Mouse (Mus musculus) midbrain, embryonic 15.5 days (tissue): ENCODE data around the gene Igfbp5. TPM values are rescaled to one million over a fixed set of nuclear protein-coding genes. Genes with fewer than 3 reads are reported as not detected.

Experiments
- ATAC-seq: fragments of 200-750 bp; cut with Nextera tagmentation; replicated peaks from 2 replicates; pipeline ENCODE4 v1.8.0; 2017; ENCODE audit warnings: moderate TSS enrichment
- H3K27ac ChIP-seq: fragments of 300-500 bp; sonication (generic); 2 replicates; pipeline ENCODE4 v1.5.1; 2015; ENCODE audit warnings: mild to moderate bottlenecking, inconsistent platforms
- H3K27me3 ChIP-seq: fragments of 300-500 bp; sonication (generic); replicated peaks from 2 replicates; pipeline ENCODE4 v1.6.1; 2015; ENCODE audit warnings: inconsistent platforms
- H3K36me3 ChIP-seq: fragments of 300-500 bp; sonication (generic); replicated peaks from 2 replicates; pipeline ENCODE4 v1.6.1; 2015; ENCODE audit warnings: inconsistent platforms
- H3K4me1 ChIP-seq: fragments of 300-500 bp; sonication (generic); 2 replicates; pipeline ENCODE4 v1.6.1; 2015; ENCODE audit warnings: inconsistent platforms
- H3K4me2 ChIP-seq: fragments of 300-500 bp; sonication (generic); 2 replicates; pipeline ENCODE4 v1.6.1; 2015; ENCODE audit warnings: inconsistent platforms, mild to moderate bottlenecking, moderate library complexity
- H3K4me3 ChIP-seq: fragments of 300-500 bp; sonication (generic); 2 replicates; pipeline ENCODE4 v1.5.1; 2015; ENCODE audit warnings: mild to moderate bottlenecking, inconsistent platforms
- H3K9ac ChIP-seq: fragments of 300-500 bp; sonication (generic); 2 replicates; pipeline ENCODE4 v1.6.1; 2015; ENCODE audit warnings: mild to moderate bottlenecking, inconsistent platforms
- H3K9me3 ChIP-seq: fragments of 300-500 bp; sonication (generic); 2 replicates; pipeline ENCODE4 v1.6.1; 2016; ENCODE audit warnings: inconsistent platforms
- WGBS: fragments of 180-500 bp; shearing (Covaris S2); methylation state at CpG from one replicate; pipeline ENCODE4 v1.1.7; 2015; ENCODE audit warnings: mixed read lengths; 5-methylcytosine and 5-hydroxymethylcytosine counted together
- polyA plus RNA-seq: library from polyadenylated mRNA; unstranded; fragments of >200 nt; fragmentation: Nextera tagmentation; extraction: Ambion mirVana; gene quantifications from 2 replicates; pipeline ENCODE4 v1.2.1, GENCODE M21; 2015

Gene Igfbp5
- polyA plus RNA-seq: 38.4 and 39.6 TPM in 2 replicates

DNA sequence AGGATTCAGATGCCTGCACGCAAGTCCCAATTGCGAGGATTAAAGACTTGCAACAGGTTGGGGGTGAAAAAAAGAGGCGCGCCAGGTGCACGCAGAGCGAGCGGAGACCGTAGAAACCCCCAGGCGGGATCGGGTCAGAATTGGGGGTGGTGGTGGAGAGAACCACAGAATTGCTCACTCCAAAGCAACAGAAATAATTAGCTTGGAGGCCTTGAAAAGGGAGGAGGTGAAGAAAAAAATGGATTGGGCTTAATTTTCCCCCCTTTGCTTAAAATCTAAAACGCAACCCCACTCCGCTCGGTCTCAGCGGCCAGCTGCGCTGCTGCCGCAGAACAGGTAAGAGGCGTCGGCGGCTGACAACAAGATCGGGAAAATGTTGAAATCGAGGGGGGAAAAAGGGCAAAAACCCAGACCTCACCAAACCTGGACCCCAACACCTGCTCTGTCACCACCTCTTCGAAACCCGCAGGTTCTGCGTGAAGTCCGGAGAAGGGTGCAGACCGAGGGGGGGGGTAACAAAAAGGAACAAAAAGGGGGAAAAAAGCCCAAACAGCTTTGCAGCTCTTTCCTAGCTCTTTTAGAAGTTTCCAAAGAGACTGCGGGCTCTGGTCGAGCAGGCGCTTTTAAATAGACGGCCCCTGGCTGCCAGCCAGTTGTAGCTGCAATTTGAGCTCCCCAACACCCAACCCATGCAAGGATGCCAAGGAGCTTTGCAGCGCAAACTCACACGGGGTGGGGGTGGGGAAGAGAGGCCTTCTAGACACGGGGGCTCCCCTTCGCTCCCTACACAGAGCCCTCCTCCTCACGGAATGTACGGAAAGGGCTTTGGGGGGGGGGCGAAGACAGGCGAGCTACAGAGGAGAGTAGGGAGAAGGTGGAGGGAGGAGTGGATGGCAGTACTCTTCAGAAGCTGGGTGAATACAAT lies at the start of gene Igfbp5:
TSS of gene Igfbp5 (minus strand) at position 598 of the 925 bp plus-strand sequence.
- Histone ChIP-seq H3K27me3 (peaks cover 11% of the 10 kb centered on the region), H3K9ac (peak within 1 kb of the TSS; percentile 64), H3K4me3 (peak within 1 kb of the TSS; percentile 58), H3K4me1 (peaks cover 68% of the 10 kb centered on the region), H3K36me3 (no peaks in the 10 kb centered on the region), H3K4me2 (peak within 1 kb of the TSS; percentile 99), H3K9me3 (no peaks in the 10 kb centered on the region), H3K27ac (peak within 1 kb of the TSS; percentile 70)
- WGBS: under 1% methylated on average over 38 of the region's 38 CpGs
- ATAC-seq: peak; percentile 5

DNA sequence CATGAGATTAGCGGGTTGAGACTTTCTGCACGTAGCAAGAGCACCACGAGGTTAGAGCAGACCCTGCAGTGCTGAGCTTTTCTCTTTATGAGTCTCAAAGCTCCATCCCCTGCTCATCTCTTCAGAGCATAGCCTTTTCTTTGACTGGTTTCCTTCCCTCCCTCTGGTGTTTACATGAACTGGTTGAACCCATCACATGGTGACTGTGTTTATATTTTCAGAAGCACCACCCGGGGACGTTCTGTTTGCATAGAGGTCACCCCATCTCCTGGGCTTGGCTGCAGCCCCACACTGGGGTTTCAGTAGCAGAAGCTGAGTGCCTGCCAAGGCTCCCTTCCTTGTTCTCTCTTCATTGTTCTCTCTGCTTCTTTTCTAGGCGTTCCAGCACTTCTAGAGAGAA lies 40.1 kb upstream of the Igfbp5 start:
- Histone ChIP-seq H3K4me2 (no peak overlapping the region), H3K9ac (no peak overlapping the region), H3K4me3 (no peak overlapping the region), H3K36me3 (no peaks in the 10 kb centered on the region), H3K27ac (no peak overlapping the region), H3K9me3 (no peaks in the 10 kb centered on the region), H3K27me3 (no peaks in the 10 kb centered on the region), H3K4me1 (no peaks in the 10 kb centered on the region)
- 76% methylated on average over 6 of the region's 6 CpGs for WGBS
- ATAC-seq: no peak

DNA sequence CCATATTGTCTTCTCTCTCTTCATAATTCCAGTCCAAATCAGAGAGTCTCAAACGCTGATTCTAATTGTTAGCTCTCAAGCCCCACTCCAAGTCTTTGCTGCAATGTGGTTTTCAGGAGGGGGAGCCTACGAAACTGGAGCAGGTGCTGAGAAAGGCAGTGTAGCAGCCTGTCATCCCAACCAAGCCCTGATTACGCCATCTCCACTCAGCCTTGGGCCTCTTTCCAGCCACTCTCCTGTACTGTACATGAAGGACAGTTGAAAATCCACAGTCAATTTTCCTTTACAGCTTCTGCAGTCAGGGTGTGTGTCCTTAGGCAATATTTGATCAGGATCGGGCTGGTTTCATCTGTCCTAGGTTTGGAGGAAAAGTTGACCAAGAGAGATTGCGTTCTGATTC lies 38.4 kb upstream of the Igfbp5 start:
- no peak for ATAC-seq
- Histone ChIP-seq H3K27me3 (no peaks in the 10 kb centered on the region), H3K4me1 (no peaks in the 10 kb centered on the region), H3K9ac (no peak overlapping the region), H3K4me2 (no peak overlapping the region), H3K27ac (no peak overlapping the region), H3K4me3 (no peak overlapping the region), H3K36me3 (no peaks in the 10 kb centered on the region), H3K9me3 (no peaks in the 10 kb centered on the region)
- WGBS: 87% methylated on average over 5 of the region's 5 CpGs

DNA sequence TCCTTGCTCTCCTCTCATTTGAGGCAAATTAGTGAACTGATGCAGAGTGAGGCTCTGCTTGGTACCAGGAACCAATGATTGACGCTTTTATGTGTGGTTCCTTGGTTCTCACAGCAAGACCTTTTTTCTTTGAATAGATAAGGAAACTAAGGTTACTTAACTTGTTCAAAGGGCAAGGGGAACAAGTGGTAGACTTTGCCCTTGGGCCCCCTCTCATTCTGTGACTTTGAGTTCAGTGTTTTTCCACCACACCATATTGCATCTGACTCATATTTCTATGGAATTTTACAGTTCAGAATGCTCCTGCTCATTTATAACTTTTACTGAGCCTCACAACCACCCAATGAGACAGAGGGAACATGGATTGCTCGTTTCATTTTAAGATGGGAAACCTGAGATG lies 21.1 kb upstream of the Igfbp5 start:
- Histone ChIP-seq H3K9me3 (no peaks in the 10 kb centered on the region), H3K27me3 (no peaks in the 10 kb centered on the region), H3K4me1 (no peaks in the 10 kb centered on the region), H3K4me2 (no peak overlapping the region), H3K9ac (no peak overlapping the region), H3K27ac (no peak overlapping the region), H3K36me3 (no peaks in the 10 kb centered on the region), H3K4me3 (no peak overlapping the region)
- ATAC-seq: no peak
- 81% methylated on average over 2 of the region's 2 CpGs for WGBS

DNA sequence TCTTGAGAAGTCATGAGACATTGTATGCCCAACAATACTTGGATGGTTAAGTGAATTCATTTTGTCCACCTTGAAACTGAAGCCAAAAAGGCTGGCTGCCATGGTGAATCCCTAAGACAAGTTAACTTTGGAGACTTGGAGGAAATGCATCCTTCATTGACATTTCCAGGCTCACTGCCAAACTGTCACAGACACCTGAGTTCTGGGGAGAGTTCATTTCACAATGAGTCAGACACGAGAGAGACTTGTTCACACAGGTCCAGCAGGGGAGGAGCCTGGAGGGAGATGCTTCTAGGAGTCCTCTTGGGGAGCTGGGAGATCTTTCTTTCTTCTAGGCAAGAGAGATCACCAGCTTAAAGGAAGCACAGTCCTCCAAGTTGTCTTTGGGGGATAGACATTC lies 13.2 kb upstream of the Igfbp5 start:
- no peak overlapping the region for H3K4me2 ChIP-seq
- H3K27me3 ChIP-seq: no peaks in the 10 kb centered on the region
- H3K36me3 ChIP-seq: no peaks in the 10 kb centered on the region
- ATAC-seq: no peak
- no peaks in the 10 kb centered on the region for H3K9me3 ChIP-seq
- no peak overlapping the region for H3K4me3 ChIP-seq
- H3K27ac ChIP-seq: no peak overlapping the region
- H3K4me1 ChIP-seq: no peaks in the 10 kb centered on the region
- H3K9ac ChIP-seq: no peak overlapping the region
- WGBS: 41% methylated on average over 1 of the region's 1 CpGs

DNA sequence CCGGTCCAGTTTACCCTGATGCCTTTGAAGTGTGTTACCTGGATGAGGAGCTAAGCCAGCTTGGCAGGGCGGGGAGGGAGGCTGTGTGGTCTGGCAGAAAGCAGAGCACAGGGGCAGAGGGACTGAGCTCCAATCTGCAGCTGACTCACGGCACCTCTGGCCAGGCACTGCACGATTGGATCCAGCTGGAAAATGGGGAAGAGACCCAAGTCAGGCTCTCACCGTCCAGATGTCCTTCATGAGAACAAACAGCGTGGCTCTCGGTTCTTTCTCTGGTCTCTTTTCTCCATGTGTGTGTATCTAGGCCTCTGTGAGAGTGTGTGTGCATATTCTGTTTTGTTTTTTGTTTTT lies 11.1 kb upstream of the Igfbp5 start:
- H3K4me1 ChIP-seq: no peaks in the 10 kb centered on the region
- H3K4me3 ChIP-seq: no peak overlapping the region
- 90% methylated on average over 7 of the region's 7 CpGs for WGBS

DNA sequence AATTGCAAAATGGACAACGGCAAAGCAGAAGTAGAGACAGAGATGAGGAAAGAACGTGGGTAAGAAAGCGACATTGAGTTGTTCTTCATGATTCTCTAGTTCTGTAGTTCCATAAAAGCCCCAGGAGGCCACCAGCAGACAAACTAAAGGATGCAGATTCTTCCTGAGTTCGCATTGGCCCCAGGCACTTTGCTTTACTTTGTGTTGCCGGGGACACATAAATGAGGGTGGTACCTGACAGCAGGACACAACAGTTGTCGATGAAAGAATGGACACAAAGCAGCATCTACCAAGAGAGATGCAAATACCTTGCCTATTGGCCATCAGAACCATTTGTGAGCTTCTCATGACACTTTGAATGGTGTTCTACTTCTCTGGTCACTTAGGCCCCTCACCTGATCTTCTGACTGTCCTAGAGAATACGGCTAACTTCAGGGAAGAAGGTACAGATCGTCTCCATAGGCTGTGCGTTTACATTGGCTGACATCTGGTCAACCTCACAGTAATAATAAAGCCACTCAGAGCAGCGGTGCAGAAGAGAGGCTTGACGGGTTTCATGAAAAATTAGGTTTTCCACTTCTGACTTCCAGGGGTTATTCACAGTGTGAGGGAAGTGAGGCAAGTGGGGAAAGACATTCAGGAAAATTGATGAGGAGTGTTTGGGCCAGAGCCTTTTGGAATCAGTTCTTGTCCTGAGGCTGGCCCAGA lies 10.6 kb upstream of the Igfbp5 start:
- no peak overlapping the region for H3K27ac ChIP-seq
- no peak overlapping the region for H3K4me2 ChIP-seq
- H3K9me3 ChIP-seq: no peaks in the 10 kb centered on the region
- ATAC-seq: no peak
- H3K9ac ChIP-seq: no peak overlapping the region
- no peaks in the 10 kb centered on the region for H3K36me3 ChIP-seq
- no peak overlapping the region for H3K4me3 ChIP-seq
- 92% methylated on average over 11 of the region's 11 CpGs for WGBS
- H3K27me3 ChIP-seq: no peaks in the 10 kb centered on the region
- no peaks in the 10 kb centered on the region for H3K4me1 ChIP-seq

More for the DNA sequence above, 11.1 kb upstream of the Igfbp5 start:
- Histone ChIP-seq H3K4me2 (no peak overlapping the region), H3K9ac (no peak overlapping the region), H3K36me3 (no peaks in the 10 kb centered on the region), H3K9me3 (no peaks in the 10 kb centered on the region), H3K27ac (no peak overlapping the region), H3K27me3 (no peaks in the 10 kb centered on the region)
- no peak for ATAC-seq

DNA sequence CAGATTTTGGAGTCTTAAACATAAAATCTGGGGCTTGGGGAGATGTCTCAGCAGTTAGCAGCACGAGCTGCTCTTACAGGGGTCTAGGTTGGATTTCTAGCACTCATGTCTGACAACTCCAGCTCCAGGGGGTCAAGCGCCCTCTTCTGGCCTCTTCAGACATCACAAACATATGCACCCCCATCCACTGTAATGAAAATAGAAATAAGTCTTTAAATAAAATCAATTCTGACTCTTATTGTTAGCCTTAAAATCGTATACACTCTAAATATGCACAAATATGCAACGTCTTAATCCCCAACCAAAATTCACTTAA lies 4.6 kb upstream of the Igfbp5 start:
- peaks cover 9% of the 10 kb centered on the region; the same call in 1 of the 2 replicates for H3K27me3 ChIP-seq
- peaks cover 29% of the 10 kb centered on the region for H3K4me1 ChIP-seq
- H3K36me3 ChIP-seq: no peaks in the 10 kb centered on the region
- no peaks in the 10 kb centered on the region for H3K9me3 ChIP-seq
- WGBS: 60% methylated on average over 4 of the region's 4 CpGs
- H3K4me2 ChIP-seq: no peak overlapping the region
- no peak for ATAC-seq
- no peak overlapping the region for H3K4me3 ChIP-seq
- H3K9ac ChIP-seq: no peak overlapping the region
- no peak overlapping the region for H3K27ac ChIP-seq

DNA sequence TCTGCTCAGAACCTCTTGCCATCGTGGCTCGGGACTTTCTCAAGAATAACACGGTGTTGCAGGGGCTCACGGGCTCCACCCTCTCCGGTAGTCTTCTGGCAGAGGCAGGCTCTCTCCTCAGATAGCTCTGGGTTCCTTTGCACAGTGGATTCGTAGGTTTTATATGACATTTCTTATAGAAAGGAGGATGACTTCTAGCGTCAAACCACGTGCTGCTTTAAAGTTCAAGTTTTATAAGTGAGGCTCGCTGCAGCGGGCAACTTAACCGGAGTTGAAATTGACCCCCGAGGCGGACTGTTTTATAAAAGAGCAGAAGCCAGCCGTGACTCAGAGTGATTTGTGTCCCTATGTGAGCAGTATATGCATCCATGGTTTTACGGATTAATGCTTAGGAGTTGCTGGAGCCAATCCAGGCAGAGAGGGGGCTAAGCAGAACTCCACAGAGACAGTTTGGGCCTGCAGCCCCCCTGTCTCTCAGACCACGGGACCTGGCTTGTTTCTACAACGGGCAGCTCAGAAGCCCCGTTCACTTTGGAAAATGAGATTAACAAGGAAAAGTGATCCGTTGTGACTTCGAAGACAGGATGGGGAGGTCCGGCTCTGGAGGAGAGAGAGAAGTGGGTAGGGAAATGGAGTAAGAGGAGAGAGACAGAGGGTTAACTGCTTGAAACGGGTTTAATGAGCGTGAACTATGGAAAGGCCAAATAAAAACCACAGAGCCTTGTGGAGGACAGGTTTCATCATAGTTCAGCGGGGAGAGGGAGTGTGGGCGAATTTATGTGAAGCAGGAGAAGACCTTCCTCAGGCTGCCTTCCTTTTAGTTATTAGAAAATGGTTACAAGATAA lies 4.0 kb upstream of the Igfbp5 start:
- 58% methylated on average over 25 of the region's 25 CpGs for WGBS
- no peak for ATAC-seq

DNA sequence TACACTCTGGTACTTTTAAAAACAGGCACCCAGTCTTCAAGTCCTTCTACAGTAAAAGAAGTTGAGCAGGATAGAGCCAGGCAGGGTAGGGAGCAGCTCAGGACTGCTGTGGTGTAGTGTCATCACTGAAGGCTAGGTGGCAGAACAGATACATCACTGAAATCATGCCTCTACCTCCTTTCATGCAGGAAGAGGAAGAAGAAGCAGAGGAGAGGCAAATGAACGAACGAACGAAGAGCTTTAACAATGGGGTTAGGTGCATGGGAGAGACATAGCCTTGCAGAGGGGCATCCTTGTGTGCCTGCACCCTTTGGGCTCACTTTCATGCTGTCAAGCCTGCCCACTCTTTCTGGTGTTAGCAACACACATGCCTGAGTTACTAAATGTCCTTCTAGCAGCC lies 3.2 kb upstream of the Igfbp5 start:
- Histone ChIP-seq H3K4me3 (no peak overlapping the region), H3K27ac (no peak overlapping the region)
- no peak; the same call in 1 of the 2 replicates for ATAC-seq

More for the DNA sequence above, 4.0 kb upstream of the Igfbp5 start:
- Histone ChIP-seq H3K27me3 (peaks cover 11% of the 10 kb centered on the region), H3K4me1 (peaks cover 35% of the 10 kb centered on the region), H3K36me3 (no peaks in the 10 kb centered on the region), H3K9me3 (no peaks in the 10 kb centered on the region), H3K4me2 (peak overlapping the region; percentile 40), H3K4me3 (no peak overlapping the region), H3K27ac (no peak overlapping the region), H3K9ac (no peak overlapping the region)

DNA sequence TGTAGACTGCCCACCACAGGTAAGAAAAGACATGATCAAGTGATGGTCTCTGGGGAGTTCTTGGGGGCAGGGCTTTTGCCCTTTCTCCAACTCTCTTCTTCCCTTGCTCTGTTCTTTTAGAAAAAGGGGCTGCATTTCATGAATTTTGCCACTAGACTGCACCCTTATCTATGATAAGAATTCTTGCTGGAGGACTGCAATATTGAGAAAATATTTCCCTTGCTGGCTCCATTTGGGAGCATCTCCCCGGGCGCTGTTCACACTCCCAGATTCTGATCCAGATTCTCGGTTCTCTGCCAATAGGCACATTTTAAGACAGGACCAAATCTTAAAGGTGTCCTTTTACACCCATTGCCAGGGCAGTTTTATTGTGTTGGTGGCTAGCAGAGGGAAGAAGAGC lies 1.4 kb upstream of the Igfbp5 start:
- Histone ChIP-seq H3K9me3 (no peaks in the 10 kb centered on the region), H3K9ac (no peak overlapping the region), H3K27ac (no peak overlapping the region), H3K27me3 (peaks cover 11% of the 10 kb centered on the region), H3K4me3 (no peak overlapping the region), H3K36me3 (no peaks in the 10 kb centered on the region), H3K4me2 (peak overlapping the region; percentile 99; the same call in 1 of the 2 replicates), H3K4me1 (peaks cover 53% of the 10 kb centered on the region)
- WGBS: 43% methylated on average over 3 of the region's 3 CpGs
- ATAC-seq: no peak

More for the DNA sequence above, 3.2 kb upstream of the Igfbp5 start:
- 4% methylated on average over 3 of the region's 3 CpGs for WGBS
- Histone ChIP-seq H3K4me1 (peaks cover 43% of the 10 kb centered on the region), H3K4me2 (peak overlapping the region; percentile 40), H3K27me3 (peaks cover 11% of the 10 kb centered on the region), H3K36me3 (no peaks in the 10 kb centered on the region), H3K9me3 (no peaks in the 10 kb centered on the region), H3K9ac (no peak overlapping the region)

DNA sequence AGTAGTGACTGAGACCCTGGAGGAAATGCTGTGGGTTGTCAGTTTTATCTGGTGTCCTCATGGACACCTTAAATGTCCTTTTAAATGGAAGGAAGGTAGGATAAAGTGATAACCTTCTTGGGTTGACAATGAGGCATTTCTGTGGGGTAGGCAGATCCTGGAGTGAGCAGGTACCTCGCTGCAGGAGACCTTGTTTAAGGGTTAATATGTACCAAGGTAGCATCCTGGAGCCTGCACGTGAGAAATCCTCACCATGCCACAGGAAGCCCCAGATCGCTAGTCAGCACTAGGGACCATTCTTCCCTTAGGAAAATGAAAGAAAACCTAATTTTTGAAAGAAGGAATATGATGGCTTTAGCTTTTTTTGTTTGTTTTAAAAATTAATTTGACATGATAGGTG lies 1.0 kb upstream of the Igfbp5 start:
- Histone ChIP-seq H3K4me3 (no peak overlapping the region), H3K9me3 (no peaks in the 10 kb centered on the region), H3K36me3 (no peaks in the 10 kb centered on the region), H3K4me2 (peak overlapping the region; percentile 99), H3K4me1 (peaks cover 57% of the 10 kb centered on the region), H3K9ac (no peak overlapping the region), H3K27ac (no peak overlapping the region), H3K27me3 (peaks cover 11% of the 10 kb centered on the region)
- no peak for ATAC-seq
- 8% methylated on average over 3 of the region's 3 CpGs for WGBS
